Mouse (Mus musculus) bone marrow, adult 2 months (tissue): ENCODE results near the gene Aif1. TPM values are rescaled to one million over a fixed set of nuclear protein-coding genes. Genes with fewer than 3 reads are reported as not detected.

ENCODE experiments used
- H3K27ac ChIP-seq: fragments of 200-500 bp; 2 replicates; pipeline ENCODE4 v1.5.1; 2012; ENCODE audit warnings: low read depth, mild to moderate bottlenecking, control low read depth, inconsistent platforms, low read length; ENCODE audit not compliant: control insufficient read depth, poor library complexity, insufficient read depth
- H3K4me1 ChIP-seq: fragments of 200-500 bp; 2 replicates; pipeline ENCODE4 v1.6.1; 2011; ENCODE audit warnings: low read length; ENCODE audit not compliant: control insufficient read depth, insufficient read depth
- H3K4me3 ChIP-seq: fragments of 200-500 bp; replicated peaks from 2 replicates; pipeline ENCODE3; 2011; ENCODE audit warnings: mild to moderate bottlenecking, low read depth, low read length, control low read depth; ENCODE audit not compliant: control insufficient read depth
- CTCF ChIP-seq: fragments of 200-500 bp; IDR thresholded peaks from 2 replicates; pipeline ENCODE4 v1.5.1; 2011; ENCODE audit warnings: low read length, control low read depth; ENCODE audit not compliant: control insufficient read depth, insufficient read depth
- POLR2A ChIP-seq: fragments of 200-500 bp; IDR thresholded peaks from 2 replicates; pipeline ENCODE4 v1.6.1; 2011; ENCODE audit warnings: low read depth, mild to moderate bottlenecking, control low read depth, low read length, borderline replicate concordance; ENCODE audit not compliant: control insufficient read depth
- WGBS: fragments of 180-500 bp; shearing (Covaris S2); methylation state at CpG from one replicate; pipeline ENCODE4 v1.1.7; 2018; 5-methylcytosine and 5-hydroxymethylcytosine counted together
- polyA plus RNA-seq: library from polyadenylated mRNA; stranded (reverse); fragments of >200 nt; gene quantifications from 2 replicates; pipeline ENCODE4 v1.2.4, GENCODE M21; 2011; ENCODE audit warnings: low replicate concordance; ENCODE audit not compliant: missing spikeins, insufficient read depth, insufficient read length

The Aif1 gene
- polyA plus RNA-seq, 1 experiment = 48.9 TPM

DNA sequence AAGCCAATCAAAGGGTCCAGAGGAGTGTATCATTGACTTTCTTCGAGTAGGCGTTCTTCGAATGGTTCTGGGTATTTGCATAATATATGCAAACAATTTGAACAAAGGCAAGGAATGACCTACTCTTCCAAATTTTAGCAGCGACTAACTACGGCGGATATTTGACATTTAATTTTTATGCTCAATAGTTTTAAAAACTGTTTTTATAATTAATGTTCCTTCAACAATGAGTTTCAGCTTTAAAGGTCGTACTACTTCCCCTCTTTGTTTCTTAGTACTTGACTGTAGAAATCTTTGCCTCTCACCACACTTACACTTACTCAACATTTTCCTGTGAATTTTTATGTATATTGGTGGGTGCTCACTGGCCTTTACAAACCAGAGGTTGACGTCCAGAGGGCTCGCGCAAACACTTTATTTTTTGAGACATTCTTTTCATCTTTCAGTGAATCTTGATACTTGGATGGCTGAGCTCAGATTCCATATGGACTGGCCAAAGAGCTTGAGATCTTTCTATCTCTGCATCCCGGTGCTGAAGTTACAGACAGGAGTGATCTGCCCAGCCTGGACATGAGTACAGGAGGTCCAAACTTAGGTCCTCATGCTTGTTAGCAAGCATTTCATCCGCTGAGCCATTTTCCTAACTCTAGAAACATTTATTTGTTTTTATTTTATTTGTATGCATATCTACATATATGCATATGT lies 10.3 kb downstream of the Aif1 start:
- Histone ChIP-seq H3K4me1 (peaks cover 4% of the 10 kb centered on the region; the same call in 1 of the 2 replicates), H3K27ac (peak overlapping the region; percentile 96), H3K4me3 (peak overlapping the region; percentile 81)
- TF ChIP-seq POLR2A (no peak), CTCF (no peak)
- 21% methylated on average over 12 of the region's 12 CpGs for WGBS

DNA sequence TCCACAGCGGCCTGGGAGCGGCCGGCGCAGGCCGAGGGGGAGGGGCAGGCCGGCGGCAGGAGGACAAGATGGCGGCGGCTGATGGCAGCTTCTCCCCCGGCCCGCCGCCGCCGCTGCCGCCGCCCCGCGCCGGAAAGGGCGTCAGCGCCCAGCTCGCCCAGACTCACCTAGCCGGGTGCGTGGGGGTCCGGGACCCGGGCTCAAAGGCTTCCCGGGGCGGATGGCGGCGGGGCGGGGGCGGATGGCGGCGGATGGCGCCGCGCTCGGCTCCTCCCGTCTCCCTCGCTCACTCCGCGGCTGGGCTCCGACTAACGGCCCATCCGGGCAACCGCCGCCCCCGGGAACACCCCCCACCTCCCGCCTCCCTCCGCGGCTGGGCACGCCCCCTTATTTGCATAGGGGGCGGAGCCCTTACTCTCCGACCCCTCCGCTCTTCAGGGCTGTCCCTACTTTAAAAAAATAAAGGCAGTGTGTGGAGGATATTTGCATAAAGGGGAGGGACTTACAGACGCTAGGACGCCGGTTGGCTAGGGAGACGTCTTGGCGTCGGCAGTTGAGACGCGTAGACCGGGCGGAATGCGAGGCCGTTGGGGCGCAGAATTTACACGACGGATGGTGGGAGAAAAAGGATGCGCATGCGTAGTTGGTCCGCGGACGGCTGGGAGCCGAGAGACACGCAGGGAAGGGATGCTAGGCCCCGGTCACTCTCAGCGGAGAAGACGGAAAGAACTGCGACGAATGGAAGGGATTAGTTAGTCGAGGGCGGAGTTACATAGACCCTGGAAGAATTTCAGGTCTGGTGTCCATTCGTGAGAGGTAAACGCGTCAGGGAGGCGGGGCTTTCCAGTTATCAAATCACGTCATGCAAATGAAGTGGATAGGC lies 11.1 kb downstream of the Aif1 start, which contains the start of gene Prrc2a:
TSS of gene Prrc2a (minus strand) at position 330 of the 883 bp plus-strand sequence.
- H3K27ac ChIP-seq = peak within 1 kb of the TSS; percentile 96
- H3K4me3 ChIP-seq = peak within 1 kb of the TSS; percentile 81
- H3K4me1 ChIP-seq = peaks cover 4% of the 10 kb centered on the region; the same call in 1 of the 2 replicates
- under 1% methylated on average over 81 of the region's 89 CpGs for WGBS
- TF ChIP-seq CTCF (peak; percentile 7; the same call in 1 of the 2 replicates), POLR2A (peak; percentile 77; the same call in 1 of the 2 replicates)

GRCm38 (mm10) chr17:35164218-35164567 lies 11.7 kb downstream of the Aif1 start:
- Histone ChIP-seq H3K4me3 (peak overlapping the region; percentile 73), H3K4me1 (peaks cover 4% of the 10 kb centered on the region; the same call in 1 of the 2 replicates), H3K27ac (peak overlapping the region; percentile 95)
- WGBS = under 1% methylated on average over 28 of the region's 28 CpGs
- TF ChIP-seq POLR2A = no peak
- TF ChIP-seq CTCF = no peak

- Histone ChIP-seq H3K4me3 (peak overlapping the region; percentile 73), H3K4me1 (peaks cover 4% of the 10 kb centered on the region; the same call in 1 of the 2 replicates), H3K27ac (peak overlapping the region; percentile 95; the same call in 1 of the 2 replicates)
- WGBS = 6% methylated on average over 8 of the region's 8 CpGs
- no peak for TF ChIP-seq CTCF
- no peak for TF ChIP-seq POLR2A
Observed at GRCm38 (mm10) chr17:35163326-35164081, 12.4 kb downstream of the Aif1 start.

GRCm38 (mm10) chr17:35162730-35163129 lies 13.1 kb downstream of the Aif1 start:
- WGBS = 42% methylated on average over 12 of the region's 12 CpGs
- TF ChIP-seq POLR2A = no peak
- no peak for TF ChIP-seq CTCF
- Histone ChIP-seq H3K4me3 (no peak overlapping the region), H3K27ac (no peak overlapping the region), H3K4me1 (peaks cover 4% of the 10 kb centered on the region; the same call in 1 of the 2 replicates)

GRCm38 (mm10) chr17:35162121-35162520 lies 13.7 kb downstream of the Aif1 start:
- WGBS = 79% methylated on average over 14 of the region's 14 CpGs
- peaks cover 4% of the 10 kb centered on the region; the same call in 1 of the 2 replicates for H3K4me1 ChIP-seq
- TF ChIP-seq CTCF = no peak
- no peak for TF ChIP-seq POLR2A
- H3K27ac ChIP-seq = no peak overlapping the region
- no peak overlapping the region for H3K4me3 ChIP-seq

- peaks cover 3% of the 10 kb centered on the region; the same call in 1 of the 2 replicates for H3K4me1 ChIP-seq
- no peak for TF ChIP-seq POLR2A
- no peak for TF ChIP-seq CTCF
- WGBS = 80% methylated on average over 11 of the region's 11 CpGs
- no peak overlapping the region for H3K27ac ChIP-seq
- no peak overlapping the region for H3K4me3 ChIP-seq
Observed at GRCm38 (mm10) chr17:35161421-35161820, 14.4 kb downstream of the Aif1 start.
